Mouse (Mus musculus): ENCODE data around the gene Cc2d1a. TPM values are rescaled to one million over a fixed set of nuclear protein-coding genes. Genes with fewer than 3 reads are reported as not detected.

Cc2d1a gene
- polyA plus RNA-seq, 1 experiment from 2014 or later = 21.0 TPM

DNA sequence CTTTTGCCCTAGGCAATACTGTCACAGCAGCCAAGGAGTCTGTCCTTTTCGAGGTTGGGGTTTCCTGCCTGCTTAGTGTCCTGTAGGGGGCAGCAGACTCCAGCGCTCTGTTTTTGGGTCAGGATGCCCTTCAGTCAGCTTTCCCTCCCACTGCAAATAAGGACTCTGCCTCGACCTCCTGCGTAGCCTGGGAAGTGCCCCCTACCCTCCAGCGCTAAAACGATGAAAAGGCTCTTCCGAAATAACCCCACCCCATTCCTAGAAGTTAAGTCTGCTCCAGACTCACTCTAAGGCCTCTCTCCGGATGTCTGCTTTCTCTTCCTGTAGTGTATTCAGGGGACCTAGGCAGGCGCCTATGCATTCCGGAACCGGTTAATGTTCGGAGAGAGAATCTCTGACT, 38.8 kb upstream of the Cc2d1a start:
- peaks cover 51% of the 10 kb centered on the region for H3K4me1 ChIP-seq
- H3K27ac ChIP-seq (replicated peaks) = peak overlapping the region; percentile 58
- no peaks in the 10 kb centered on the region for H3K9me3 ChIP-seq

DNA sequence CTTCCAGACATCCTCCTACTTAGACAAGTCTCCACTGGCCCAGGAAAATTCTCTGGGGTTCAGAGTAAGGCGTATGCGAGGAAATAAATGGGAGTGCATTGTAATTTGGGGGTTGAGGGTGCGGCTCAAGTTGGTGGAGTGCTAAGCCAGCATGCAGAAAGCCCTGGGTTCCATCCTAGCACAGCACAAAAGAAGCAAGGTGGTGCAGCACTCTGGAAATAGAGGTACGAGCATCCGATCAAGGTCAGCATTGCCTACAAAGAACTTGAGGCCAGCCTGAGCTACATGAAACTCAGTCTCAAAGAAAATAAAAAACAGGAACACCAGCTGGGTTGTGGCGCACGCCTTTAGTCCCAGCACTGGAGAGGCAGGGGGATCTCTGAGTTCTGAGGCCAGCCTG, 37.4 kb upstream of the Cc2d1a start, which contains the start of gene Nanos3:
Nanos3 (minus strand) TSS at position 101 of the 400 bp plus-strand sequence.
- Histone ChIP-seq H3K9me3 (no peaks in the 10 kb centered on the region), H3K27me3 (replicated peaks; ENCODE audit: low read depth, poor library complexity, severe bottlenecking) (peaks cover 34% of the 10 kb centered on the region), H3K4me3 (peak within 1 kb of the TSS; percentile 91), H3K36me3 (replicated peaks) (peaks cover 9% of the 10 kb centered on the region; the same call in 1 of the 2 replicates), H3K27ac (replicated peaks) (peak within 1 kb of the TSS; percentile 100), H3K4me1 (peaks cover 62% of the 10 kb centered on the region)
- WGBS = 93% methylated on average over 7 of the region's 7 CpGs
- DNase-seq (ENCODE audit: low spot score) = no peak

More for the DNA sequence above, 38.8 kb upstream of the Cc2d1a start:
- peak; percentile 84 for DNase-seq (ENCODE audit: low spot score)
- peaks cover 34% of the 10 kb centered on the region for H3K27me3 ChIP-seq (replicated peaks; ENCODE audit: low read depth, poor library complexity, severe bottlenecking)
- peak overlapping the region; percentile 54 for H3K4me3 ChIP-seq
- peaks cover 6% of the 10 kb centered on the region; the same call in 1 of the 2 replicates for H3K36me3 ChIP-seq (replicated peaks)
- 1% methylated on average over 12 of the region's 12 CpGs for WGBS

DNA sequence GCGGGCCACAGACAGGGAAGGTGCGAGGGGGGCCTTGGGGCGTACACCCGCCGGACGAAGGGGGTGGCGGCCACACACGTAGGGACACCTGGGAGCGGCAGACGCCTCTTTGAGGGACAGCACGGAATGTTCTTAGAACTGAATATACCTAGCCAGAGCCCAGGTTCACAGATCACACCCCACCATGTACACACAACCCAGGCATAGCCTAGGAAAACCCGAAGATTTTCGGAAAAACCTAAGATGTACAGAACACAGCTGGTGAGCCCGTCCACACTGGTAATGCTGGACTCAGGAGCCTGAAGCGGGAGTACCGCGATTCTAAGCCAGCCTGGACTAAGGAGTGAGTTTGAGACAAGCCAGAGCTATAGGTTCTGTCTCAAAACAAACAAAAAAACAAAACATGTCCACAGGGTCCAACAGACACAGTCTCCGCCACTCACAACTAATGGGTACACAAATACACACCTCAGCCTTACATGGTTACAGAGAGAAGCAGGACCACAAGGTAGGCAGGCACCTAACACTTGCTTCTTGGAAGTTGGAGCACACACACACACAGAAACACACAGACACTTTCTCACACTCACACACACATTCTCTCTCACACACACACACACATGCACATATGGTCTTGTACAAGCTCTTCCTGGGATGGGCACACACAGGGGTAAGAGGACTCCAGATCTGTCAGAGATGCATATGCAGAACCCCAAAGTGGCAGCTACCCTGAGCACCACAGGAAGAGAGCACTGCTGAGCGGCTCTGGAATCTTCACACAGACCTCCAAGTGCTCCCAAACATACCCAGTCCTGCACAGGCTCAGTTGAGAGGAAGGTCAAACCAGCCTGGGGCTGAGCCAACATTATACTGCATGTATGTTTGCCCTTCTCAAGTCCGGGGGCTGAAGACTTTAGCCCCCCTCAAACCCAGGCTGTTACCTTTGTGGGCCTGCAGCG, 36.6 kb upstream of the Cc2d1a start:
- H3K27me3 ChIP-seq (replicated peaks; ENCODE audit: low read depth, poor library complexity, severe bottlenecking) = peaks cover 34% of the 10 kb centered on the region
- H3K36me3 ChIP-seq (replicated peaks) = peaks cover 12% of the 10 kb centered on the region; the same call in 1 of the 2 replicates
- DNase-seq (ENCODE audit: low spot score) = no peak
- peak overlapping the region; percentile 91 for H3K4me3 ChIP-seq
- WGBS = 23% methylated on average over 21 of the region's 21 CpGs
- H3K9me3 ChIP-seq = no peaks in the 10 kb centered on the region
- peak overlapping the region; percentile 100 for H3K27ac ChIP-seq (replicated peaks)
- H3K4me1 ChIP-seq = peaks cover 65% of the 10 kb centered on the region

GRCm38 (mm10) chr8:84183261-84184084, 35.7 kb upstream of the Cc2d1a start:
- peaks cover 73% of the 10 kb centered on the region for H3K4me1 ChIP-seq
- WGBS = under 1% methylated on average over 87 of the region's 87 CpGs
- DNase-seq (ENCODE audit: low spot score) = peak; percentile 75

DNA sequence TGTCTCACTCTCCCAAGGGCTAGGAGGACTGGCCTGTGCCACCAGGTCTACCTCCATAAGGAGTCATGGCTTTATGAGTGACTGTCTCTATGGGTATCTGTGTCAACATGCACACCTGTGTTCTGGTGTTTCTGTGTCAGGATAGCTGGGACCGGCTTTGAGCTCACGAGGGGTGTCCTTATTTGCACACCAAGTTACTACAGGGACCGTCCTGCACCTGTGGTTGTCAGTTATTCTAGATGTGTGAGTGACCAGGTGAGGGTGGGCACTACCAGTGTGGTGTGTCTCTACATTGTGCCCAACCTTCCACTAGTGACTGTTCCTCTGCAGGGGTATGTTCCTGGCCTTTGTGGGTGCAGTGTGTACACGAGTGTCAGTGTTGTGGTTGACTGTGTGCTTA, 35.1 kb upstream of the Cc2d1a start:
- WGBS = 59% methylated on average over 4 of the region's 4 CpGs
- Histone ChIP-seq H3K4me1 (peaks cover 76% of the 10 kb centered on the region), H3K27ac (replicated peaks) (peak overlapping the region; percentile 100)

More at GRCm38 (mm10) chr8:84183261-84184084, 35.7 kb upstream of the Cc2d1a start:
- Histone ChIP-seq H3K27me3 (replicated peaks; ENCODE audit: low read depth, poor library complexity, severe bottlenecking) (peaks cover 32% of the 10 kb centered on the region), H3K27ac (replicated peaks) (peak overlapping the region; percentile 100), H3K9me3 (no peaks in the 10 kb centered on the region), H3K4me3 (peak overlapping the region; percentile 91), H3K36me3 (replicated peaks) (peaks cover 21% of the 10 kb centered on the region)

GRCm38 (mm10) chr8:84180530-84181190, 32.9 kb upstream of the Cc2d1a start:
- peaks cover 74% of the 10 kb centered on the region for H3K4me1 ChIP-seq
- peak; percentile 92 for DNase-seq (ENCODE audit: low spot score)
- peaks cover 13% of the 10 kb centered on the region for H3K27me3 ChIP-seq (replicated peaks; ENCODE audit: low read depth, poor library complexity, severe bottlenecking)
- no peaks in the 10 kb centered on the region for H3K9me3 ChIP-seq
- H3K4me3 ChIP-seq = peak overlapping the region; percentile 53
- H3K36me3 ChIP-seq (replicated peaks) = peaks cover 45% of the 10 kb centered on the region
- peak overlapping the region; percentile 97 for H3K27ac ChIP-seq (replicated peaks)
- 1% methylated on average over 16 of the region's 16 CpGs for WGBS

More for the DNA sequence above, 35.1 kb upstream of the Cc2d1a start:
- Histone ChIP-seq H3K4me3 (peak overlapping the region; percentile 91), H3K27me3 (replicated peaks; ENCODE audit: low read depth, poor library complexity, severe bottlenecking) (peaks cover 25% of the 10 kb centered on the region), H3K9me3 (no peaks in the 10 kb centered on the region), H3K36me3 (replicated peaks) (peaks cover 27% of the 10 kb centered on the region)
- DNase-seq (ENCODE audit: low spot score) = no peak

DNA sequence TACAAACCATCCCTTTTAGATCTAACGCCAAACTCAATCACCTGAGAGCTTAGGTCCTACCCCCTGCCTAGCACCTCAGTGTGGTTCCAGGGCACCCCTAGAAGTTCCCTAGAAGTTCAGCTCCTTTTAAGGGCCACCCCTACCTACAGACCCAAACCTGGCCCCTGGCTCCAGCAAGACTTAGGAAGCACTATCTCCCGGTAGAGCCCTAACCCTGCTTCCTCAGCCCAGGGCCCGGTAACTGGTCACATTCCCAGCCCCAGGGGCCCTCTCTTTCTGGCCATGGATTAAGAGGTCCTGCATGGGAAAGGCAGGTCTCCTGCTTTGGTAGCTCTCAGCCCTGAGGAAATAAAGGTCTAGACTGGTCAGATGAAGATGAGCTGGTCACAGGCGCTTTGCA, 32.2 kb upstream of the Cc2d1a start:
- Histone ChIP-seq H3K36me3 (replicated peaks) (peaks cover 52% of the 10 kb centered on the region), H3K27me3 (replicated peaks; ENCODE audit: low read depth, poor library complexity, severe bottlenecking) (peaks cover 9% of the 10 kb centered on the region), H3K27ac (replicated peaks) (peak overlapping the region; percentile 97), H3K4me3 (peak overlapping the region; percentile 53), H3K4me1 (peaks cover 74% of the 10 kb centered on the region), H3K9me3 (no peaks in the 10 kb centered on the region)
- WGBS = 10% methylated on average over 4 of the region's 4 CpGs
- DNase-seq (ENCODE audit: low spot score) = no peak

DNA sequence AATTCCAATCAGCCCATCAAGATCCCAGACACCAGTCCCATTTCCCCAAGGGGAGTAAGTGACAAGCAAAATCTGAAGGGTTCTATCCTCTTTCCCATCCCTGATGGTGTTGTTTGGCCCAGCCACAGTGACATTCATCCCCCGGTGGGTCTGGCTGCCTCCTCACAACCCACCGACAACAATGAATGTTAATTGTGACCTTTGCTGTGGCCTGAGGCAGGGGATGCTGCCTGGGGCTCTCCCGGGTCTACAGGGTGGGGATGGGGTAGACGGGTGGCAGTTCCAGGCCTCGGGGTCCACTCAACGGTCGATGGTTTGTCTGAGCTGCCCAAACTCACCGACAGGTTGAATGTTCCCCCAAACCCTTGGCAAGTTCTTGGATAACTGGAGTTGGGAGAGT, 30.9 kb upstream of the Cc2d1a start:
- Histone ChIP-seq H3K4me3 (no peak overlapping the region), H3K27me3 (replicated peaks; ENCODE audit: low read depth, poor library complexity, severe bottlenecking) (no peaks in the 10 kb centered on the region), H3K9me3 (no peaks in the 10 kb centered on the region), H3K27ac (replicated peaks) (peak overlapping the region; percentile 97; the same call in 1 of the 2 replicates), H3K36me3 (replicated peaks) (peaks cover 66% of the 10 kb centered on the region), H3K4me1 (peaks cover 64% of the 10 kb centered on the region)
- 81% methylated on average over 8 of the region's 8 CpGs for WGBS
- DNase-seq (ENCODE audit: low spot score) = no peak

GRCm38 (mm10) chr8:84177405-84177804, 29.7 kb upstream of the Cc2d1a start:
- peaks cover 77% of the 10 kb centered on the region for H3K36me3 ChIP-seq (replicated peaks)
- H3K9me3 ChIP-seq = no peaks in the 10 kb centered on the region
- H3K4me3 ChIP-seq = no peak overlapping the region
- peaks cover 54% of the 10 kb centered on the region for H3K4me1 ChIP-seq
- 89% methylated on average over 3 of the region's 3 CpGs for WGBS
- DNase-seq (ENCODE audit: low spot score) = no peak
- no peak overlapping the region for H3K27ac ChIP-seq (replicated peaks)
- no peaks in the 10 kb centered on the region for H3K27me3 ChIP-seq (replicated peaks; ENCODE audit: low read depth, poor library complexity, severe bottlenecking)

- Histone ChIP-seq H3K4me1 (peaks cover 46% of the 10 kb centered on the region), H3K36me3 (replicated peaks) (peaks cover 80% of the 10 kb centered on the region), H3K27ac (replicated peaks) (no peak overlapping the region; the same call in 1 of the 2 replicates), H3K27me3 (replicated peaks; ENCODE audit: low read depth, poor library complexity, severe bottlenecking) (no peaks in the 10 kb centered on the region), H3K9me3 (no peaks in the 10 kb centered on the region), H3K4me3 (no peak overlapping the region)
- no peak for DNase-seq (ENCODE audit: low spot score)
- 26% methylated on average over 3 of the region's 3 CpGs for WGBS
Observed at GRCm38 (mm10) chr8:84176560-84176959, 28.8 kb upstream of the Cc2d1a start.

GRCm38 (mm10) chr8:84173861-84174260, 26.1 kb upstream of the Cc2d1a start:
- Histone ChIP-seq H3K27ac (replicated peaks) (no peak overlapping the region), H3K4me3 (no peak overlapping the region), H3K36me3 (replicated peaks) (peaks cover 87% of the 10 kb centered on the region), H3K9me3 (no peaks in the 10 kb centered on the region), H3K4me1 (peaks cover 20% of the 10 kb centered on the region), H3K27me3 (replicated peaks; ENCODE audit: low read depth, poor library complexity, severe bottlenecking) (no peaks in the 10 kb centered on the region)
- no peak for DNase-seq (ENCODE audit: low spot score)
- 85% methylated on average over 6 of the region's 6 CpGs for WGBS

- Histone ChIP-seq H3K4me1 (no peaks in the 10 kb centered on the region), H3K4me3 (no peak overlapping the region), H3K9me3 (no peaks in the 10 kb centered on the region), H3K27ac (replicated peaks) (no peak overlapping the region), H3K36me3 (replicated peaks) (peaks cover 57% of the 10 kb centered on the region), H3K27me3 (replicated peaks; ENCODE audit: low read depth, poor library complexity, severe bottlenecking) (no peaks in the 10 kb centered on the region)
- WGBS = 90% methylated on average over 5 of the region's 5 CpGs
- DNase-seq (ENCODE audit: low spot score) = no peak
Observed at GRCm38 (mm10) chr8:84170096-84170495, 22.4 kb upstream of the Cc2d1a start.
